Mouse (Mus musculus) embryonic facial prominence, embryonic 15.5 days (tissue): ENCODE results near the gene Tbck. TPM values are rescaled to one million over a fixed set of nuclear protein-coding genes. Genes with fewer than 3 reads are reported as not detected.

ENCODE experiments used
- ATAC-seq: fragments of 200-750 bp; cut with Nextera tagmentation; 2 replicates; pipeline ENCODE4 v1.8.0; 2017; ENCODE audit warnings: low read depth, moderate TSS enrichment; ENCODE audit not compliant: insufficient number of reproducible peaks, low FRiP score, low TSS enrichment
- H3K27ac ChIP-seq: fragments of 300-500 bp; sonication (generic); replicated peaks from 2 replicates; pipeline ENCODE4 v1.5.1; 2015; ENCODE audit warnings: mild to moderate bottlenecking, inconsistent platforms
- H3K27me3 ChIP-seq: fragments of 300-500 bp; sonication (generic); 2 replicates; pipeline ENCODE4 v1.6.1; 2015; ENCODE audit warnings: inconsistent platforms
- H3K36me3 ChIP-seq: fragments of 300-500 bp; sonication (generic); 2 replicates; pipeline ENCODE4 v1.6.1; 2015; ENCODE audit warnings: mild to moderate bottlenecking, inconsistent platforms
- H3K4me1 ChIP-seq: fragments of 300-500 bp; sonication (generic); 2 replicates; pipeline ENCODE4 v1.6.1; 2015; ENCODE audit warnings: inconsistent platforms
- H3K4me2 ChIP-seq: fragments of 300-500 bp; sonication (generic); replicated peaks from 2 replicates; pipeline ENCODE4 v1.6.1; 2015; ENCODE audit warnings: mild to moderate bottlenecking, inconsistent platforms
- H3K4me3 ChIP-seq: fragments of 300-500 bp; sonication (generic); replicated peaks from 2 replicates; pipeline ENCODE4 v1.5.1; 2015; ENCODE audit warnings: mild to moderate bottlenecking, inconsistent platforms
- H3K9ac ChIP-seq: fragments of 300-500 bp; sonication (generic); 2 replicates; pipeline ENCODE4 v1.6.1; 2015; ENCODE audit warnings: inconsistent platforms
- H3K9me3 ChIP-seq: fragments of 300-500 bp; sonication (generic); replicated peaks from 2 replicates; pipeline ENCODE4 v1.6.1; 2016; ENCODE audit warnings: inconsistent platforms
- WGBS: fragments of 180-500 bp; shearing (Covaris S2); methylation state at CpG from one replicate; pipeline ENCODE4 v1.1.7; 2015; 5-methylcytosine and 5-hydroxymethylcytosine counted together
- polyA plus RNA-seq: library from polyadenylated mRNA; unstranded; fragments of >200 nt; fragmentation: Nextera tagmentation; extraction: Ambion mirVana; gene quantifications from 2 replicates; pipeline ENCODE4 v1.2.1, GENCODE M21; 2015

Tbck gene
- polyA plus RNA-seq, 1 experiment from 2014 or later: 25.0 TPM

GRCm38 (mm10) chr3:132807888-132808579 is 124.1 kb downstream of the Tbck start:
- Histone ChIP-seq H3K4me2 (no peak overlapping the region), H3K36me3 (peaks cover 12% of the 10 kb centered on the region; the same call in 1 of the 2 replicates), H3K9ac (no peak overlapping the region), H3K9me3 (no peaks in the 10 kb centered on the region), H3K27me3 (no peaks in the 10 kb centered on the region), H3K4me3 (no peak overlapping the region), H3K4me1 (peaks cover under 1% of the 10 kb centered on the region; the same call in 1 of the 2 replicates), H3K27ac (no peak overlapping the region)
- 62% methylated on average over 2 of the region's 2 CpGs for WGBS
- ATAC-seq: no peak

- H3K9me3 ChIP-seq: no peaks in the 10 kb centered on the region
- peaks cover 8% of the 10 kb centered on the region; the same call in 1 of the 2 replicates for H3K36me3 ChIP-seq
- WGBS: 85% methylated on average over 3 of the region's 3 CpGs
- peaks cover 3% of the 10 kb centered on the region; the same call in 1 of the 2 replicates for H3K4me1 ChIP-seq
- ATAC-seq: no peak
- no peaks in the 10 kb centered on the region for H3K27me3 ChIP-seq
- no peak overlapping the region for H3K27ac ChIP-seq
- no peak overlapping the region for H3K4me2 ChIP-seq
- no peak overlapping the region for H3K9ac ChIP-seq
- no peak overlapping the region for H3K4me3 ChIP-seq
Measured at GRCm38 (mm10) chr3:132808951-132809350, 125.0 kb downstream of the Tbck start.

GRCm38 (mm10) chr3:132811791-132812190 is 127.8 kb downstream of the Tbck start:
- no peak overlapping the region for H3K4me3 ChIP-seq
- H3K9me3 ChIP-seq: no peaks in the 10 kb centered on the region
- 63% methylated on average over 5 of the region's 5 CpGs for WGBS
- no peak overlapping the region for H3K4me2 ChIP-seq
- peaks cover 3% of the 10 kb centered on the region; the same call in 1 of the 2 replicates for H3K4me1 ChIP-seq
- peaks cover 13% of the 10 kb centered on the region; the same call in 1 of the 2 replicates for H3K36me3 ChIP-seq
- no peaks in the 10 kb centered on the region for H3K27me3 ChIP-seq
- H3K27ac ChIP-seq: no peak overlapping the region
- H3K9ac ChIP-seq: no peak overlapping the region
- no peak for ATAC-seq

- H3K4me2 ChIP-seq: no peak overlapping the region
- H3K4me3 ChIP-seq: no peak overlapping the region
- peaks cover 3% of the 10 kb centered on the region; the same call in 1 of the 2 replicates for H3K4me1 ChIP-seq
- peaks cover 11% of the 10 kb centered on the region; the same call in 1 of the 2 replicates for H3K36me3 ChIP-seq
- 59% methylated on average over 5 of the region's 5 CpGs for WGBS
- no peaks in the 10 kb centered on the region for H3K27me3 ChIP-seq
- no peak for ATAC-seq
- no peaks in the 10 kb centered on the region for H3K9me3 ChIP-seq
- H3K27ac ChIP-seq: no peak overlapping the region
- no peak overlapping the region for H3K9ac ChIP-seq
Measured at GRCm38 (mm10) chr3:132812356-132812755, 128.4 kb downstream of the Tbck start.

- WGBS: 70% methylated on average over 3 of the region's 3 CpGs
- H3K9ac ChIP-seq: no peak overlapping the region
- H3K9me3 ChIP-seq: no peaks in the 10 kb centered on the region
- no peak overlapping the region for H3K4me2 ChIP-seq
- H3K27me3 ChIP-seq: no peaks in the 10 kb centered on the region
- H3K36me3 ChIP-seq: peaks cover 9% of the 10 kb centered on the region; the same call in 1 of the 2 replicates
- no peak overlapping the region for H3K27ac ChIP-seq
- H3K4me3 ChIP-seq: no peak overlapping the region
- H3K4me1 ChIP-seq: peaks cover 3% of the 10 kb centered on the region; the same call in 1 of the 2 replicates
- ATAC-seq: no peak
Measured at GRCm38 (mm10) chr3:132813147-132813546, 129.2 kb downstream of the Tbck start.

GRCm38 (mm10) chr3:132813706-132814497 is 130.0 kb downstream of the Tbck start:
- H3K27me3 ChIP-seq: no peaks in the 10 kb centered on the region
- no peak for ATAC-seq
- WGBS: 75% methylated on average over 9 of the region's 9 CpGs
- no peak overlapping the region for H3K4me2 ChIP-seq
- no peaks in the 10 kb centered on the region for H3K9me3 ChIP-seq
- H3K9ac ChIP-seq: no peak overlapping the region
- no peak overlapping the region for H3K4me3 ChIP-seq
- peaks cover 9% of the 10 kb centered on the region; the same call in 1 of the 2 replicates for H3K36me3 ChIP-seq
- H3K4me1 ChIP-seq: peaks cover 3% of the 10 kb centered on the region; the same call in 1 of the 2 replicates
- no peak overlapping the region for H3K27ac ChIP-seq

GRCm38 (mm10) chr3:132814791-132815496 is 131.0 kb downstream of the Tbck start:
- H3K4me2 ChIP-seq: no peak overlapping the region
- peaks cover 9% of the 10 kb centered on the region; the same call in 1 of the 2 replicates for H3K36me3 ChIP-seq
- no peak overlapping the region for H3K9ac ChIP-seq
- no peaks in the 10 kb centered on the region for H3K9me3 ChIP-seq
- WGBS: 90% methylated on average over 10 of the region's 10 CpGs
- H3K4me3 ChIP-seq: no peak overlapping the region
- ATAC-seq: no peak
- H3K27me3 ChIP-seq: no peaks in the 10 kb centered on the region
- peaks cover 3% of the 10 kb centered on the region; the same call in 1 of the 2 replicates for H3K4me1 ChIP-seq
- H3K27ac ChIP-seq: no peak overlapping the region

- Histone ChIP-seq H3K27ac (no peak overlapping the region), H3K9ac (no peak overlapping the region), H3K36me3 (0 out of 2 replicates have a peak, but pooled peaks cover 9% of the 10 kb centered on the region), H3K4me3 (no peak overlapping the region), H3K4me2 (no peak overlapping the region), H3K27me3 (no peaks in the 10 kb centered on the region), H3K9me3 (no peaks in the 10 kb centered on the region), H3K4me1 (peaks cover 3% of the 10 kb centered on the region; the same call in 1 of the 2 replicates)
- 91% methylated on average over 4 of the region's 4 CpGs for WGBS
- no peak for ATAC-seq
Measured at GRCm38 (mm10) chr3:132815497-132816326, 131.8 kb downstream of the Tbck start.

GRCm38 (mm10) chr3:132819408-132819807 is 135.5 kb downstream of the Tbck start:
- no peaks in the 10 kb centered on the region for H3K4me1 ChIP-seq
- H3K27me3 ChIP-seq: no peaks in the 10 kb centered on the region
- no peak overlapping the region for H3K4me3 ChIP-seq
- H3K9me3 ChIP-seq: no peaks in the 10 kb centered on the region
- 68% methylated on average over 2 of the region's 2 CpGs for WGBS
- 0 out of 2 replicates have a peak, but pooled peaks cover 9% of the 10 kb centered on the region for H3K36me3 ChIP-seq
- H3K9ac ChIP-seq: no peak overlapping the region
- no peak overlapping the region for H3K4me2 ChIP-seq
- H3K27ac ChIP-seq: no peak overlapping the region
- no peak for ATAC-seq

GRCm38 (mm10) chr3:132831179-132831873 is 147.4 kb downstream of the Tbck start:
- no peaks in the 10 kb centered on the region for H3K4me1 ChIP-seq
- 74% methylated on average over 16 of the region's 16 CpGs for WGBS
- H3K27ac ChIP-seq: no peak overlapping the region
- 0 out of 2 replicates have a peak, but pooled peaks cover 13% of the 10 kb centered on the region for H3K36me3 ChIP-seq
- no peaks in the 10 kb centered on the region for H3K27me3 ChIP-seq
- no peak for ATAC-seq
- no peak overlapping the region for H3K9ac ChIP-seq
- H3K4me3 ChIP-seq: no peak overlapping the region
- H3K9me3 ChIP-seq: no peaks in the 10 kb centered on the region
- no peak overlapping the region for H3K4me2 ChIP-seq
